Mouse (Mus musculus): ENCODE results near the gene Tmem184b.

Gene Tmem184b

DNA sequence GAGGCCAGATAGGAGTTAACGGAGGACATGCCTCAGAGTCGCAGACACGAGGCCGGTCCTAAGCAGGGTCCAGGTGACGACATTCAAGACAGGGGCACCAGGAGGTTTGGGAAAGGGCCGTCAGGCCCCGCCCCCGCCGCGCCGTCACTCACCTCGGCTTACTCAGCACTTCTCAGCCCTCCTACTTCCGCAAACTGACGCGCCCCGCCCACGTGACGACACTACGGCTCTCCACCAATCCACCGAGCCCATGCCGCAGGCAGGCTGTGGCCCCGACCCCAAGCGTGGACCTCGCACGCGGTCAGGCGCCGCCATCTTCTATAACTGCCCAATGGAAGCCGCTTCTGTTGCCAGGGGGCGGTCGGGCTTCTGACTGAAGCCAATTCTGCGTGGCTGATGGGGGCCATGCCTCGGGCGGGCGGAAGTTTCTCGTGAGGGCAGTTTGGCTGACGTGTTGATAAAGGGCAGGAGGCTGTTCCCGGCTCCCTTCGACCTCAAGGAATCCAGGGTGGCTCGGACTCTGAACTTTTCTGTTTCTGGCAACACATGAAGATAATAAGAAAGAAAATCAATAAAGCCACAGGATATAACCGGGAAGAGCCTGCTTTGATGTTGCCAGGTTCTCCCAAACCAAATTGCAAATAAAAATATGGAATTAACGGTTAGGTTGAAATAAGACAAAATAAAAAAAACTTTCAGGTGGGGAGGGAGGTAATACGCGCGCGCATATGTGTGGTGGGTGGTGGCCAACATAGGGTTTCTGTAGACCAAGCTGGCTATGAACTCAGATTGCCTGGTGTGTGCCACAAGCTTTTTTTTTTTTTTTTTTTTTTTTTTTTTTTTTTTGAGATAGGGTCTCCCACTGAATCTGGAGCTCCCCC is 75.1 kb downstream of the Tmem184b start, which contains the start of gene Pla2g6:
Gene Pla2g6, minus strand, starts transcription at position 333 of the 881 bp plus-strand sequence.
- 0 out of 2 replicates have a peak, but pooled peaks have one; percentile 22 for TF ChIP-seq GATA4 (IDR thresholded peaks at IDR 0.05; ENCODE audit: insufficient replicate concordance, low read length)

DNA sequence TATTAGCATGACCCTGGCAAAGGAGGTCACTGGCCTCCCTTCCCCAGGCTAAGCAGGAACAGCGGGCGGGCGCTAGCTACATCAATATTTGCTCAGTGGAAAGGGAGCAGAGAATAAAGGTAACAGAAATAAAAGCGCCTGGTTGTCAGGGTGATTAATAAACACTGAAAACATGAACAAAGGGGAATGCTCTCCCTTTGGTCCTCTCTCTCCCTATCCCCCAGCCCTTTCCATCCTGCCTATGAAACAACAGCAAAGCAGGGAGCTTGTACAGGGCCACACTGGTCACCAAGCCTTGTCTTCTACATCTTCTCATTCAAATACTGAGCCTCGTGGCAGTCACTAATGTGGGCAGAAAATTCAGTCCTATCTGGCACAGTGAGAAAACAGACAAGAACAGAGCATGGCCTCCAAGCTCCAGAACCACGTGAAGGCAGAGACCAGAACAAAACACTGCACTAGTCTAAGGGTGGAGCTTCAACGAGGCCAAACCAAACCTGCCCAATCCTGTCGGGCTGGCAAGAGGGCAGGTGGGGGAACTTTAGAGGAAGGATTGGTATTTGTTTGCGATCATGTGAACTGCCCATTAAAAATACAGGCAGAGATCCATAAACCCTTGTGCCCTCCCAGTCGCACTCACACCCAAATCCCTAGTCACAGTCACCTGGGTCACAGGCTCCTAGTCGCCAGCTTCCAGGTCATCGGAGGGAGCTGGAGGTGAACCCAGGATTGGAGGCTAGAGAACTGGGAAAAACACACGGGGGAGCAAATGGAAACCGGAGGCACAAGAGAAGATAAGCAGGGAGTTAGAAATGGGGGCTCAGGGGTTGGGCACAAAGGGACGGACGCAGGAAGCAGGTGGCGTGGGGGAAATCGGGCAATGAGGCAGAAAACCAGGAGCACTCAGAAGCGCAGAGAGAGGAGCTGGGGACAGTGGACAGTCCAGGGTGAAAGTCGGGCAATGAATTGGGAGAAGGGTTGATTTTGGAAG is 76.1 kb downstream of the Tmem184b start:
- TF ChIP-seq GATA4 (IDR thresholded peaks at IDR 0.05; ENCODE audit: insufficient replicate concordance, low read length) = no peak

DNA sequence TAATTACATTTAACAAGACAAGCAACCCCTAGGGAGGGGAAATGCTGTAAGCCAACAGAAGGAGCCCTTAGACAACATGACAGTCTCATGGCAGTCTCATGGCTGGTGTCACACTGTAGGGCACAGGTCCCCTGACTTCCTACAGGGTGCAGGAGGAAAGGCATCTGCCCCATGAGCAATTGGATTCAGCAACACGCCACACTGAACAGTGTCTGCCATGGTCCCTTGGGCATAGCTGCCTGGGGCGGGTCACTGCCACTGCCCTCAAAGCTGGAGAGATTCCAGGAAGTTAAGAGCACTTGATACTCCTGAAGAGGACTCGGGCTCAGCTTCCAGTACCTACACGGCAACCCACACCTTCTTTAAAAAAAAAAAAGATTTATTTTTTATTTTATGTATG is 77.1 kb downstream of the Tmem184b start:
- TF ChIP-seq GATA4 (IDR thresholded peaks at IDR 0.05; ENCODE audit: insufficient replicate concordance, low read length) = no peak

DNA sequence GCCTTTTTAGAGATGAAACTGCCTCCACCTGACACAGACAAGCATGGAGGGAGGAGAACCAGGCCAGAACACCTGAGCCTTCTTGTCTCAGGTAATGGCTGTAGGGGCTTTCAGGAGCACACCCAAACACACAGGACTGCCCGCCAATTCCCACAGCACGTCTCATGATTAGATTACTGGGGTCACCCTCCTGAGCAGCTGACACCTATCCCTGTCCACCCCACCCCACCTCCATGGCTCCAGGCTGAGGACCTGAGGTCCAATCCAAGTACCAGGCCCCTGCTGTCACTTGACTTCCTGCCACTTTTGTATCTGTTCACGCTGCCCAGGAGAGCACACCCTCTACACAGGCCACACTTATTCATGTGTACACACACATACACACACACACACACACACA is 77.6 kb downstream of the Tmem184b start:
- TF ChIP-seq GATA4 (IDR thresholded peaks at IDR 0.05; ENCODE audit: insufficient replicate concordance, low read length) = no peak

DNA sequence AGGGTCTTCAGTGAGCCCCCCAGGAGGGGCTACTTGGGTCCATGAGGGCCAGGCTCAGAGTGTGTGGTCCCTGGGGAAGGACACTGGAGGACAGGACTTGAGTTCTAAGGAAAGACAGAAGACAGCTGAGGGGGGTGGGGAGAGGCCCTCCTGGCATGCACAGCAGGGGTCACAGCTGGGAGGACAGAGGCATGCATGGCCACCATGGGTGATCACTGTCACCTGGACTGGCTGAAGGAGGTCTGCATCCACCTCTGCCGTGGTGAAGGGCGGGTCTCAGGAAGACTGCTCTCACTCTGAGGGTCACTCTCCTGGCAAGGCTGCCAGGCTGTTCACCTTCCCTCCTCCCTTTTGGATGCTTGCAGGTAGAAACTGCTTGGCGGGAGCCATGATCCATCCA is 79.0 kb downstream of the Tmem184b start:
- TF ChIP-seq GATA4 (IDR thresholded peaks at IDR 0.05; ENCODE audit: insufficient replicate concordance, low read length) = no peak

DNA sequence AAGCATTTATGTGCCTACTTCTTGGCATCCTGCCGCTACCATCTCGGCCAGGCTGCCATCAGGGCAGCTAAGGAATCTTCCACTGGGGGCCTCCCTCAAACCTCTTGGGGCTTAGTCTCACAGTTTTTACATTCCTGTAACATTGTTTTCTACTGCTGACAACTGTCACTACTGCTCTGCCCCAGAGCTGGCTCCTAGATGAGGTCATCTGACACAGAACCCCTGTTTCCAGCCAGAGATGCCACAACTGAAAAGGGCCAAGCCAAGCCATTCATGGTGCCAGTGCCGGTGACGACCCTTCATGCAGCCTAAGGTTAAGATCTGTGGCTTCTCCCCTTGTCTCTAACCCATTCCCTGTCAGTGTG is 79.6 kb downstream of the Tmem184b start:
- TF ChIP-seq GATA4 (IDR thresholded peaks at IDR 0.05; ENCODE audit: insufficient replicate concordance, low read length) = no peak

DNA sequence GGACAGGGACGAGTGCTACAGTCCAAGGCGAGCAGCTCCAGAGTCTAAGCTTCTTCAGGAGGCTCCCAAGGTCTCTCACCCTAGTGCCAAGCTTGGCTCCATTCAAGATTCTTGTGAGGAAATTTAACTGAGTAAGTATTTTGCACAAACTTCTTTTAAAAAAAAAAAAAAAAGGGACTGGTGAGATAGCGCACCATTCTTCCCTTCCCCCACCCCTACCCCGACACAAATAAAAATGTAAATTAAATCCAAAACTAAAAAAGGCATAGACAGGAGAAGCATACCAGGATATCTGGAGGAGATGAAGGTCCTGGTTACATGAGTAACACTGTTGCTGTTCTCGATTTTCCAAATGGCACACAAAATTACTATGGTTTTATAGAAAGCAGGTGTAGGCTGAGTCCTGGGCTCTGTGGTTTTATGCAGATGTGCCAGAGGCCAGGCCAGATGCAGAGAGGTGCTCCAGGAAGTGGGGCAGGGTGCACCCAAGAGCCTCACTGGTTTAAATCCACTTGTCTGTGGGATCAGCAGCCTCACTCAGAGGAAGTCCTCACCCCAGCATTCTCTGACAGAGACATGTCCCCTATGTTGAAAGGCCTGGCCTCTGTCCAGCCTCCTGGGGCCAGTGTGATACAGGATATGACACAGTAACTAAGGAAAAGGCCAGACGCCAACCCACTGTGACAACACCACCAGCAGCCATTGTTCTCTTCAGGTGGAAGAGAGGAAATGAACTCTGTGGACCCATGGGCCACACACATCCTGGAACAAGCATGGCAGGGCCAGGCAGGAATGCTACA is 80.2 kb downstream of the Tmem184b start:
- TF ChIP-seq GATA4 (IDR thresholded peaks at IDR 0.05; ENCODE audit: insufficient replicate concordance, low read length) = no peak

DNA sequence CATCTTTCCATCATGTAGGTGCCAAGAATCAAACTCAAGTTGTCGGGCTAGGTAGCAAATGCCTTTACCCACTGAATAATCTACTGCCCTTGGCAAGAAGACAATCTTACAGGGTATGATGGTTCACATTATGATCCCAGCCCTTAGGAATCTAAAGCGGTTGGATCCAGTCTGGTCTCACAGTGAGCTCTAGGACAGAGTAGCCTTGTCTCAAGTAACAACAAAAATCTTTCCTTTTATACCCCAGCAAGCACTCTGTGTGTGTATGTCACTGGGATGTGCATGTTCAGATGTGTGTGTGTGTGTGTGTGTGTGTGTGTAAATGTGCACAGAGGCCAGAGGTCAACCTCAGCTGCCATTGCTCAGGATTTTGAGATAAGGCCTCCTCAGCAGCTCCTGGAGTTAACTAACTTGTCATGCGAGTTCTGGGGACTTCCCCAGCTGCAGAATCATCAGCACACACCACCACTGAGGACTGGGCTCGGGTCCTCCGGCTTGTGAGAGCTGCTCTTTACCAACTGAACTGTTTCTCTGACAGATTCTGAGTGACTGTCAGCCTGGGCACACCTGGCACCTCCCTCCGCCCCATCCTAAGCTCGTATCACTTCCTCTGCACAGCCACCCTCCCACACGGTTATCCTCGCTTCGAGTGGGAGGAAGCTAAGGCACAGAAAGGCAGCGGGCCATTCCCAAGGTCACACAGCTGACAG is 80.9 kb downstream of the Tmem184b start:
- no peak for TF ChIP-seq GATA4 (IDR thresholded peaks at IDR 0.05; ENCODE audit: insufficient replicate concordance, low read length)

DNA sequence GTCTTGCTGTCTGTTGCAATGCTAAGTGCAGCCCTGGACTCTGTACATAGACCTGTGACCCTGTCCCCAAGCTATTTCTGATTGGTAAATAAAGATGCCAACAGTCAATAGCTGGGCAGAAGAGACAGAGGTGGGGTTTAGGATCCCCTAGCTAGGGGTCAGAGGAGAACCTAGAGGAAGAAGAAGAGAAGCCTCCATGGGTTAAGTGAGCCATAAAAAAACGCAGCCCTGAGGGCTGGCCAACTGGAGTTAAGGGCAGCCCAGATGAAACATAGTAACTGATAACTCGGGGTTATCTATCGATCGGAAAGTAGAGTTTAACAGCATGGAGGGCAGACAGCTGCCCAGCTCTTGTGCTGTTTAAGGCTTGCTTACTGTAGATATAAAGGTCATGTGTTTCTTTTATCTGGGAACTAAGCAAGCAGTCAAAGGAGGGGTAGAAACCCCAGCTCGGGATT is 81.6 kb downstream of the Tmem184b start:
- peak; percentile 94 for TF ChIP-seq GATA4 (IDR thresholded peaks at IDR 0.05; ENCODE audit: insufficient replicate concordance, low read length)

DNA sequence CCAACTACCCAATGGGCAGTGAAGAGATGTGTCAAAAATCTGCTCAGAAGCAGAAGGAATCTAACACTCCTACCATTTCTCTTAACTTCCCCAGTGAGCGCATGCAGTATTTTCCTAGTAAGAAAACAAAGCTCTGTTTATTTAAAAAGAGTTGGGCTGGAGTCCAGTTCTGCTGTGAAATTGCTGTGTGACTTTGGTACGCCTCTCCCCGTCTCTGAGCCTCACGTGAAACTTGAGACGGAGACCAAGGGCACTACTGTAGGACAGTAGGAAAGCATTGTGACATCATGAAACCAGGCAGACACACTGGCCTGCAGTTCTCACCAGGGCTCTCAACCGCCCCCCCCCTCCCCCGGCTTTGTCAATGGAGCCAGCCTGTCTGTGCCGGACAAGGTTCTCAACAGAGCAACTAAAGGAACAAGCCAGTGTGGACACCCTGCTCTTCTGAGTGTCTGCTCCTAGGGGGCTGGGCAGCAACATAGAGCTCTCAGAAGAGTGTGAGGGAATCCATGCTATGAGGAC is 89.5 kb downstream of the Tmem184b start:
- no peak for TF ChIP-seq GATA4 (IDR thresholded peaks at IDR 0.05; ENCODE audit: insufficient replicate concordance, low read length)

All from liver, adult (tissue).